Mouse (Mus musculus) embryo, embryonic 11.5 days (tissue): ENCODE results near the gene Mrpl30.

Source experiments
- DNase-seq: peaks from one replicate; pipeline ENCODE4 v3.0.0-alpha.2; 2012; ENCODE audit warnings: low read depth, low spot score

Gene Mrpl30

GRCm38 (mm10) chr1:37899816-37900215, 9.5 kb downstream of the Mrpl30 start:
- no peak for DNase-seq

GRCm38 (mm10) chr1:37900288-37900687, 10.0 kb downstream of the Mrpl30 start:
- DNase-seq = no peak

GRCm38 (mm10) chr1:37903178-37903577, 12.9 kb downstream of the Mrpl30 start:
- DNase-seq = no peak

GRCm38 (mm10) chr1:37912751-37913150, 22.5 kb downstream of the Mrpl30 start:
- no peak for DNase-seq

- DNase-seq = no peak
These were observed 26.1 kb downstream of the Mrpl30 start, which contains the start of gene Lyg2 for GRCm38 (mm10) chr1:37916393-37916792. Gene Lyg2, minus strand, starts transcription at chr1:37916493.

- no peak for DNase-seq
These were observed 27.4 kb downstream of the Mrpl30 start for GRCm38 (mm10) chr1:37917666-37918065.

GRCm38 (mm10) chr1:37918096-37918495, 27.8 kb downstream of the Mrpl30 start:
- DNase-seq = no peak

- no peak for DNase-seq
These were observed 32.3 kb downstream of the Mrpl30 start for GRCm38 (mm10) chr1:37922536-37922935.

- no peak for DNase-seq
These were observed 35.7 kb downstream of the Mrpl30 start for GRCm38 (mm10) chr1:37925971-37926370.

- DNase-seq = no peak
These were observed 41.5 kb downstream of the Mrpl30 start for GRCm38 (mm10) chr1:37931806-37932205.
